In the genomic region with DNA sequence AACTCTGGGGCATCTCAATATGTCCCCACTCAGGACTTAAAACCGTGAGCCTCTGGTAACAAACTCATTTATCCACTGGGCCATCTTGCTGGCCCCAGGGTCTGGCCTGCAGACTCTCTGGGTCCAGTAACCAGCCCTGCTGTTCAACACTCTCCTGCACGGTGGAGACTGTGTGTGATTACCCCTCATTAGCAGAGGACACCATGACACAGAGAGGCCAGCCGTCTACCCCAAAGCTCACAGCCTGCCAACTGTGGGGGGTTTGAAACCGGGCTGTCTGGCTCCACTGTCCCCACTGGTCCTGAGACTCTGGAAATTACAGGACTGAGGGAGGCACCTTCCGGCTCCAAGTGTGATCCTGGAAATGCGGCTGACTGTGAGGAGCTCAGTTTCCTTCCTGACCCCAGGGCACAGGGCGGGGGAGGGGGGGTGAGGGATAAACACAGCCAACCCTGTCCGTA, we compare ENCODE assay signal across 8 mouse cellular contexts. TPM values are rescaled to one million over a fixed set of nuclear protein-coding genes. Genes with fewer than 3 reads are reported as not detected.
DNase-seq lines count a peak whose midpoint lies in the region; ATAC-seq and TF ChIP-seq lines count a peak whose summit lies in the region.

No protein-coding gene starts in this region.

- no peaks in the 10 kb centered on the region for H3K9me3 ChIP-seq in forebrain, postnatal 0 days (ENCODE audit: low read length)
- no peaks in the 10 kb centered on the region for H3K9me3 ChIP-seq in kidney, embryonic 14.5 days (ENCODE audit: control insufficient read depth, low read length)

- no peak for ATAC-seq in forebrain, postnatal 0 days
- 0 out of 2 replicates have a peak, but pooled peaks have one; percentile 2 for ATAC-seq in kidney, embryonic 14.5 days (ENCODE audit: low FRiP score, low TSS enrichment)
- no peak for ATAC-seq in megakaryocyte progenitor cell, adult 5-6 weeks (replicated peaks; ENCODE audit: poor library complexity)

- DNase-seq in embryo, embryonic 11 days = peak; percentile 24
- no peak for DNase-seq in embryo, embryonic 9.5 days (ENCODE audit: extremely low spot score)
- DNase-seq in forebrain, postnatal 0 days = no peak
- DNase-seq in lung, postnatal 4 days = peak; percentile 55 to 62
- DNase-seq in embryo, embryonic 10 days (ENCODE audit: low spot score) = no peak
- DNase-seq in yolk sac, embryonic 10.5 days (ENCODE audit: low spot score) = no peak

- H3K4me3 ChIP-seq in forebrain, postnatal 0 days (ENCODE audit: low read depth, low read length) = no peak overlapping the region
- peak overlapping the region; percentile 84 for H3K4me3 ChIP-seq in kidney, embryonic 14.5 days (ENCODE audit: low read length)

- no peaks in the 10 kb centered on the region for H3K36me3 ChIP-seq in forebrain, postnatal 0 days (ENCODE audit: insufficient read depth)
- H3K36me3 ChIP-seq in kidney, embryonic 14.5 days (ENCODE audit: control insufficient read depth, insufficient read depth, low read length) = no peaks in the 10 kb centered on the region; the same call in 1 of the 2 replicates

- 38% methylated on average over 8 of the region's 8 CpGs for WGBS in forebrain, postnatal 0 days
- WGBS in kidney, embryonic 14.5 days = 11% methylated on average over 8 of the region's 8 CpGs

- H3K9ac ChIP-seq in forebrain, postnatal 0 days = no peak overlapping the region
- peak overlapping the region; percentile 50; the same call in 1 of the 2 replicates for H3K9ac ChIP-seq in kidney, embryonic 14.5 days (ENCODE audit: low read depth, low read length)

- TF ChIP-seq CTCF in forebrain, postnatal 0 days (IDR thresholded peaks at IDR 0.05; ENCODE audit: low read depth) = no peak

- no peaks in the 10 kb centered on the region for H3K27me3 ChIP-seq in forebrain, postnatal 0 days (ENCODE audit: insufficient read depth, low read length)
- no peaks in the 10 kb centered on the region for H3K27me3 ChIP-seq in kidney, embryonic 14.5 days (ENCODE audit: control insufficient read depth, insufficient read depth, low read length)

- H3K4me1 ChIP-seq in forebrain, postnatal 0 days (ENCODE audit: insufficient read depth) = peaks cover 11% of the 10 kb centered on the region
- H3K4me1 ChIP-seq in kidney, embryonic 14.5 days (ENCODE audit: control insufficient read depth, insufficient read depth, low read length) = peaks cover 37% of the 10 kb centered on the region

- H3K4me2 ChIP-seq in forebrain, postnatal 0 days (ENCODE audit: low read depth) = peak overlapping the region; percentile 78
- H3K4me2 ChIP-seq in kidney, embryonic 14.5 days (replicated peaks; ENCODE audit: low read depth, low read length) = peak overlapping the region; percentile 88

- H3K27ac ChIP-seq in forebrain, postnatal 0 days (ENCODE audit: low read depth, low read length) = no peak overlapping the region
- peak overlapping the region; percentile 65; the same call in 1 of the 2 replicates for H3K27ac ChIP-seq in kidney, embryonic 14.5 days (ENCODE audit: low read depth, low read length)

RNA-seq across cellular contexts. Expression of gene Rilpl1, which starts 2.0 kb away (rescaled TPM):
- 11.8 and 14.4 TPM in 2 replicates for total RNA-seq in forebrain, postnatal 0 days (2014; rRNA removed)
- 9.0 and 10.0 TPM in 2 replicates for polyA plus RNA-seq in forebrain, postnatal 0 days (2015; fragmentation: Nextera tagmentation; extraction: Ambion mirVana)
- 21.9 and 26.1 TPM in 2 replicates for polyA plus RNA-seq in kidney, embryonic 14.5 days (2014; fragmentation: Nextera tagmentation; extraction: Ambion mirVana)
- total RNA-seq in megakaryocyte progenitor cell, adult 5-6 weeks (2015) = 0.54 TPM in 1 of 2 replicates, not detected in the other
- 0.21 and 0.61 TPM in 2 replicates for total RNA-seq in megakaryocyte progenitor cell, adult 5-6 weeks (2017)

RNA-seq across cellular contexts. Expression of gene Tmed2, which starts 11.3 kb away (rescaled TPM):
- total RNA-seq in forebrain, postnatal 0 days (2014; rRNA removed) = 279 and 319 TPM in 2 replicates
- 354 and 380 TPM in 2 replicates for polyA plus RNA-seq in forebrain, postnatal 0 days (2015; fragmentation: Nextera tagmentation; extraction: Ambion mirVana)
- 457 and 564 TPM in 2 replicates for polyA plus RNA-seq in kidney, embryonic 14.5 days (2014; fragmentation: Nextera tagmentation; extraction: Ambion mirVana)
- total RNA-seq in megakaryocyte progenitor cell, adult 5-6 weeks (2015) = 851 and 960 TPM in 2 replicates
- 795 and 1,001 TPM in 2 replicates for total RNA-seq in megakaryocyte progenitor cell, adult 5-6 weeks (2017)

RNA-seq across cellular contexts. Expression of gene Ddx55, which starts 23.4 kb away (rescaled TPM):
- 23.2 and 24.0 TPM in 2 replicates for total RNA-seq in forebrain, postnatal 0 days (2014; rRNA removed)
- 13.6 and 20.1 TPM in 2 replicates for polyA plus RNA-seq in forebrain, postnatal 0 days (2015; fragmentation: Nextera tagmentation; extraction: Ambion mirVana)
- polyA plus RNA-seq in kidney, embryonic 14.5 days (2014; fragmentation: Nextera tagmentation; extraction: Ambion mirVana) = 14.0 and 17.3 TPM in 2 replicates
- 13.7 and 15.3 TPM in 2 replicates for total RNA-seq in megakaryocyte progenitor cell, adult 5-6 weeks (2015)
- total RNA-seq in megakaryocyte progenitor cell, adult 5-6 weeks (2017) = 15.2 and 15.7 TPM in 2 replicates

RNA-seq across cellular contexts. Expression of gene Snrnp35, which starts 46.3 kb away (rescaled TPM):
- total RNA-seq in forebrain, postnatal 0 days (2014; rRNA removed) = 15.9 and 16.0 TPM in 2 replicates
- 16.6 and 17.7 TPM in 2 replicates for polyA plus RNA-seq in forebrain, postnatal 0 days (2015; fragmentation: Nextera tagmentation; extraction: Ambion mirVana)
- polyA plus RNA-seq in kidney, embryonic 14.5 days (2014; fragmentation: Nextera tagmentation; extraction: Ambion mirVana) = 12.8 and 23.8 TPM in 2 replicates
- 2.8 and 6.4 TPM in 2 replicates for total RNA-seq in megakaryocyte progenitor cell, adult 5-6 weeks (2015)
- total RNA-seq in megakaryocyte progenitor cell, adult 5-6 weeks (2017) = 5.4 and 9.0 TPM in 2 replicates

RNA-seq across cellular contexts. Expression of gene Eif2b1, which starts 49.7 kb away (rescaled TPM):
- total RNA-seq in forebrain, postnatal 0 days (2014; rRNA removed) = 39.9 and 55.1 TPM in 2 replicates
- polyA plus RNA-seq in forebrain, postnatal 0 days (2015; fragmentation: Nextera tagmentation; extraction: Ambion mirVana) = 59.3 and 64.1 TPM in 2 replicates
- polyA plus RNA-seq in kidney, embryonic 14.5 days (2014; fragmentation: Nextera tagmentation; extraction: Ambion mirVana) = 84.8 and 85.1 TPM in 2 replicates
- total RNA-seq in megakaryocyte progenitor cell, adult 5-6 weeks (2015) = 45.9 and 53.7 TPM in 2 replicates
- total RNA-seq in megakaryocyte progenitor cell, adult 5-6 weeks (2017) = 26.1 and 40.1 TPM in 2 replicates

Comparison
In these comparisons a context has a peak if more than half of its experiments do, and no peak if none do; other contexts are left out.
1. DNase-seq: peak in embryo, embryonic 11 days (single experiment) and lung, postnatal 4 days (2 of 2); none in embryo, embryonic 9.5 days (single experiment), forebrain, postnatal 0 days (single experiment), embryo, embryonic 10 days (single experiment) and yolk sac, embryonic 10.5 days (single experiment).